Mouse (Mus musculus) heart, adult 2 months (tissue): ENCODE measurements around the gene Nudcd2. TPM values are rescaled to one million over a fixed set of nuclear protein-coding genes. Genes with fewer than 3 reads are reported as not detected.

Experiments
- DNase-seq, 2 experiments: peaks; one replicate each; pipeline ENCODE4 v3.0.0; 2021
- H3K27ac ChIP-seq: fragments of 200-600 bp; 2 replicates; pipeline ENCODE4 v1.8.1; 2022
- H3K27me3 ChIP-seq: fragments of 200-500 bp; 2 replicates; pipeline ENCODE4 v1.6.1; 2012; ENCODE audit warnings: mild to moderate bottlenecking, low read length, inconsistent platforms, mixed read lengths; ENCODE audit not compliant: control insufficient read depth, insufficient read depth
- H3K36me3 ChIP-seq: fragments of 200-500 bp; 2 replicates; pipeline ENCODE4 v1.6.1; 2012; ENCODE audit warnings: low read length, inconsistent platforms; ENCODE audit not compliant: control insufficient read depth, insufficient read depth
- H3K4me1 ChIP-seq: fragments of 200-500 bp; 2 replicates; pipeline ENCODE4 v1.6.1; 2011; ENCODE audit warnings: low read length; ENCODE audit not compliant: control insufficient read depth, insufficient read depth
- H3K4me3 ChIP-seq: fragments of 200-600 bp; 2 replicates; pipeline ENCODE4 v1.8.1; 2022
- H3K79me2 ChIP-seq: fragments of 200-500 bp; replicated peaks from 2 replicates; pipeline ENCODE4 v1.6.1; 2012; ENCODE audit warnings: mild to moderate bottlenecking, inconsistent platforms, low read length, moderate library complexity, mixed read lengths; ENCODE audit not compliant: control insufficient read depth, insufficient read depth
- H3K9ac ChIP-seq: fragments of 200-500 bp; 2 replicates; pipeline ENCODE4 v1.6.1; 2012; ENCODE audit warnings: low read depth, mild to moderate bottlenecking, control low read depth, inconsistent platforms, low read length, mixed read lengths
- CTCF ChIP-seq: fragments of 200-600 bp; IDR thresholded peaks from 2 replicates; pipeline ENCODE4 v1.8.1; 2022; ENCODE audit warnings: antibody characterized with exemption, mild to moderate bottlenecking, moderate library complexity
- EP300 ChIP-seq: fragments of 200-500 bp; IDR thresholded peaks from 2 replicates; pipeline ENCODE4 v1.6.1; 2011; ENCODE audit warnings: low read depth, low read length, control low read depth; ENCODE audit not compliant: insufficient read depth
- POLR2A ChIP-seq: fragments of 200-500 bp; IDR thresholded peaks from 2 replicates; pipeline ENCODE4 v1.6.1; 2011; ENCODE audit warnings: mild to moderate bottlenecking, low read depth, low read length, control low read depth; ENCODE audit not compliant: insufficient read depth
- WGBS: fragments of 180-500 bp; shearing (Covaris S2); methylation state at CpG from one replicate; pipeline ENCODE4 v1.1.7; 2018; 5-methylcytosine and 5-hydroxymethylcytosine counted together
- intact Hi-C: fragments of 180-260 bp; cut with DNase I; formaldehyde crosslinking; loops from one replicate; pipeline ENCODE4 v1.15.1; 2025
- long read RNA-seq: library from polyadenylated mRNA; stranded (forward); transcript quantifications from one replicate; pipeline ENCODE4 v2.0.0, GENCODE M21; 2021
- polyA plus RNA-seq: library from polyadenylated mRNA; depleted of rRNA; stranded (reverse); fragments of >200 nt; gene quantifications from 2 replicates; pipeline ENCODE4 v1.2.3, GENCODE M21; 2012; rRNA removed
- total RNA-seq, 2 experiments: library from RNA; stranded (reverse); gene quantifications; 2 replicates each; pipeline ENCODE4 v1.2.3; 2021

Gene Nudcd2
- total RNA-seq (10 to 100 TPM; 14.4 to 14.7 TPM), polyA plus RNA-seq (3.6 and 10.7 TPM in 2 replicates)
- long read RNA-seq, transcript Nudcd2-201 (4 exons, 1,577 nt): major isoform, 13 of 18 reads
- long read RNA-seq, partial matches to known transcripts: 0 of 18 reads
- long read RNA-seq, other reads (novel, unspliced or antisense): 1 of 18 reads

DNA sequence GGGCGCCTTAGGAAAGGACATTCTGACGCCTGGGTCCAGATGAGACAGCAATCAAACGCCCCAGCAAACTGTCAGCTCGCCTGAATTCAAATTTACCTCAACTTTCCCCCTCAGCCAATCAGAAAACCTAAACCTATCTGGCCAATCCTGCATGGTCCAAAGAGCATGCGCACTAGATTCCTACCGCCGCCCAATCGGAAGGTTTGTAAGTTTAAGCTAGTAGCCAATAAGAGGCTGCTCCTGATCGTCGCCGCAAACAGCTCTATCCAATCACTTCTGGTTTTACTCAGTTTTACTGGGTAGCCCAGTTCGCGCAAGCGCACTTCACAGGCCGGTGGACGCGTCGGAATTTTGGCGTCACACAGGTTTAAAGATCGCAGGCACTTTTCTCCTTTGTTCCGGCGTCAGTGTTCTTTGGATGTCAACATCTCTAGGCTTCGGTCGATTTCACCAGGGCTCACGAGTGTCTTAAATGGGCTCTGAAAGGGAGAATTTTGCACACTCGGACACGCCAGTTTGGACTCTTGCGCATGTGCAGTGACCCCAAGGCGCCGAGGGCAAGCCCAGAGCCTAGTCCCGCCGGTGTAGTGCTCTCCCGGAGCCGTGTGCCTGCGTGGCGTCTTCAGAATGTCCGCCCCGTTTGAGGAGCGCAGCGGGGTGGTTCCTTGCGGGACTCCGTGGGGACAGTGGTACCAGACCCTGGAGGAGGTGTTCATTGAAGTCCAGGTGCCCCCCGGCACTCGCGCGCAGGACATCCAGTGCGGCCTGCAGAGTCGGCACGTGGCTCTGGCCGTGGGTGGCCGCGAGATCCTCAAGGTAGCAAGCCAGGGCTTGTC, at the start of gene Nudcd2, which contains the start of gene Hmmr:
TSS of gene Nudcd2 (plus strand) at position 329 of the 836 bp plus-strand sequence.
TSS of gene Hmmr (minus strand) at position 84 of the 836 bp plus-strand sequence.
- Histone ChIP-seq H3K27me3 (no peaks in the 10 kb centered on the region), H3K4me3 (peak within 1 kb of the TSS; percentile 75), H3K9ac (peak within 1 kb of the TSS; percentile 88), H3K36me3 (peaks cover 2% of the 10 kb centered on the region), H3K4me1 (peaks cover 1% of the 10 kb centered on the region), H3K79me2 (peaks cover 3% of the 10 kb centered on the region), H3K27ac (peak within 1 kb of the TSS; percentile 81)
- peak; percentile 88 to 94 for DNase-seq
- under 1% methylated on average over 52 of the region's 52 CpGs for WGBS
- 0 out of 2 replicates have a peak, but pooled peaks have one; percentile 11 for TF ChIP-seq EP300
- peak; percentile 13; the same call in 1 of the 2 replicates for TF ChIP-seq CTCF
- peak; percentile 62 for TF ChIP-seq POLR2A
- intact Hi-C loops: loop anchor here (2.0 kb wide), 2 partner anchors 21 to 43 kb away; partner anchors contain the start of gene Ccng1

DNA sequence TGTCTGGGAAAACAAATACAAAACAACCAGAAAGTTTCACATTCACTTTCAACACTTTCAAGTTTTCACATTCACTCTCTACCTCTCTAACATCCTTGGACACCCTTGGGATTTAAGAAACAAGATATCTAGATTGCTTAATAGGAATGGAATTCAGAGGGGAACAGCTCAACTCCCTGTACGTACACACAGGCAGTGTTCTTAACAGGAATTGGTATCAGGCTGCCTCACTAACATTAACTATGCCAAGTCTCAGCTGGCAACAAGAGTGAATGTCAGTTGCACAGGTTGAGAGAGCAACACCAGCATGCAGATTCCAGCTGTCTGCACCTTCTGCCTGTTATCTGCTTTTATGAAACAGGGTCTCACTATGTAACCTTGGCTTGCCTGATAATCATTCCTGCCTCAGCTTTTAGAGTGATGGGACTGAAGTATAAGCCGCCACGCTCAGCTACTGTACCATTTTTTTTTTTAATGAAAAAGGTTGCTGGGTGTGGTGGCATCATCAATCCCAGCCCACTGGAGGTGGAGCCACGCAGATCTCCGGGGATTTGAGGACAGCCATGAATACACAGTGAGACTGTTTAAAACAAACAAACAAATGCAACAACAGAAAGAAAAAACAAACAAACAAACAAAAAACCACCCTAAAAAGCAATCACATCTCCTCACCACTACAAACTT, 42.9 kb upstream of the Nudcd2 start:
- Histone ChIP-seq H3K4me1 (peaks cover 14% of the 10 kb centered on the region), H3K79me2 (peaks cover 7% of the 10 kb centered on the region), H3K4me3 (peak overlapping the region; percentile 75), H3K9ac (0 out of 2 replicates have a peak overlapping the region, but pooled peaks have one; percentile 30), H3K27ac (peak overlapping the region; percentile 16), H3K27me3 (no peaks in the 10 kb centered on the region), H3K36me3 (peaks cover 35% of the 10 kb centered on the region)
- 17% methylated on average over 5 of the region's 5 CpGs for WGBS
- intact Hi-C loops: loop anchor here (2.0 kb wide), 1 partner anchor 44 kb away; no protein-coding TSS in a partner anchor
- peak in 1 of 2 experiments; percentile 23 for DNase-seq
- TF ChIP-seq EP300: 0 out of 2 replicates have a peak, but pooled peaks have one; percentile 20
- TF ChIP-seq POLR2A: no peak
- TF ChIP-seq CTCF: no peak

DNA sequence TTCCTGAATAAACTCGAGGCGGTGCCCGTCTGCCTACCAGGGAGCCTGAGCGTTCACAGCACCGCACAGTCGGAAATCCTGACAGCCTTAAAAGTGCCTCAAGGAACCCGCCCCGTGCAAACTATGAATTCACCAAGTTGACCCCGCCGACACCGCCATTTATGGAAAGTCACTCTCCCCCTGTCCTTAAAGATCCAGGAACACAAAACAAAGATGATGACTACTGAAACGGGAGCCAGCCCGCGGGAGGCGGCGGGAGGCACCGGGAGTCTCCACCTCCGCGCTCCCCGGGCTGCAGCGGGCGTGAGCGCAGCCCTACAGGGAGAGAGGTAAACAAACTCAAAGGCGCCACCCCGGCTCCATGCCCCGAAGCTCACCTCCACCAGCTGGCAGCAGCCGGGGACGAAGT, 41.4 kb upstream of the Nudcd2 start:
- TF ChIP-seq POLR2A: no peak
- no peak for TF ChIP-seq CTCF
- no peak for TF ChIP-seq EP300
- 0% methylated on average over 28 of the region's 28 CpGs for WGBS
- Histone ChIP-seq H3K9ac (peak overlapping the region; percentile 88), H3K79me2 (peaks cover 5% of the 10 kb centered on the region), H3K27me3 (no peaks in the 10 kb centered on the region), H3K36me3 (peaks cover 22% of the 10 kb centered on the region), H3K4me1 (peaks cover 14% of the 10 kb centered on the region), H3K4me3 (peak overlapping the region; percentile 75), H3K27ac (peak overlapping the region; percentile 96)
- intact Hi-C loops: loop anchor here (1.0 kb wide), 1 partner anchor 63 kb away; the partner anchor contains the start of gene Ccng1
- no peak for DNase-seq

DNA sequence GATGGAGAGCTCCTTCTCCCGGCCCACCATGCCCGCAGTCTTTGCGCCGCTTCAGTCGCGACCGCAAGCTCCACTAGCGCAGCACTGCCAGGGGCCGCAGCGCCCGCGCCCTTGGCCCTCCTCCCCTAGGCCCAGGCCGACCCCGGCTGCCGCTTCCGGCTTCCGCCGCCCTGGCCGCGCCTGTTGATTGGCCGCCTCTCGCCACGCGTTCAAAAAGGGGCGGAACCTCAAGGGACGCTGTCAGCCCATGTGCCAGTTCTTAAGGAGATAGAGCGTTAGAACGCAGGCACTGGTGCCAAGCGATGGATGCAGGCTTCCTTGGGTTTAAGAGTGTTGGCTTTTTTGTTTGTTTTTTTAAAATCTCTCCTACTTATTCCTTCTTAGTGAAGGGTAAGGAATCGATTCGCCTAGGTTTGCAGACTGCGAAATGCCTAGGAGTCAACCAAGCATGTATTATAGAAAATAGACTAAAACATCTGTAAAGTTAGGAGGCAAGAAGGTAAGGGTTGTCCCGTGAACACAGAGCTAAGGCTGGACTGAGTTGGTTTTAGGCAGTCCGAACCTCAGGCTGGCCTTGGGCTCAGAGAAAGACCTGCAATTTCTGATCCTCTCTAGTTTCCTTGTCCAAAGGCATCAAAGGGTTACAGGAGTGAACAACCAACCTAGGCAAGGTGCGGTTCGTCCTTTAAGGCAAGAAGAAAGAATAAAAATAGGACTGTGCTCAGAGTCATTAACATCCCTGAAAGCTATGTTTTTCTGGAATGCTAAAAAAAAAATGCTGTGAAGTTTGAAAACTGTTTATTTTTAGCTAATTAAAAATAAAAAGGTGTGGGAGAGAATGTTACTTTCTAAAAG, 40.7 kb upstream of the Nudcd2 start:
- Histone ChIP-seq H3K4me3 (peak overlapping the region; percentile 75), H3K27me3 (no peaks in the 10 kb centered on the region), H3K27ac (peak overlapping the region; percentile 96), H3K9ac (peak overlapping the region; percentile 88), H3K36me3 (peaks cover 20% of the 10 kb centered on the region), H3K79me2 (peaks cover 5% of the 10 kb centered on the region), H3K4me1 (peaks cover 11% of the 10 kb centered on the region)
- TF ChIP-seq EP300: no peak
- TF ChIP-seq POLR2A: peak; percentile 85
- TF ChIP-seq CTCF: peak; percentile 16
- intact Hi-C loops: loop anchor here (1.0 kb wide), 1 partner anchor 63 kb away; the partner anchor contains the start of gene Ccng1
- 1% methylated on average over 36 of the region's 36 CpGs for WGBS
- DNase-seq: peak; percentile 97

DNA sequence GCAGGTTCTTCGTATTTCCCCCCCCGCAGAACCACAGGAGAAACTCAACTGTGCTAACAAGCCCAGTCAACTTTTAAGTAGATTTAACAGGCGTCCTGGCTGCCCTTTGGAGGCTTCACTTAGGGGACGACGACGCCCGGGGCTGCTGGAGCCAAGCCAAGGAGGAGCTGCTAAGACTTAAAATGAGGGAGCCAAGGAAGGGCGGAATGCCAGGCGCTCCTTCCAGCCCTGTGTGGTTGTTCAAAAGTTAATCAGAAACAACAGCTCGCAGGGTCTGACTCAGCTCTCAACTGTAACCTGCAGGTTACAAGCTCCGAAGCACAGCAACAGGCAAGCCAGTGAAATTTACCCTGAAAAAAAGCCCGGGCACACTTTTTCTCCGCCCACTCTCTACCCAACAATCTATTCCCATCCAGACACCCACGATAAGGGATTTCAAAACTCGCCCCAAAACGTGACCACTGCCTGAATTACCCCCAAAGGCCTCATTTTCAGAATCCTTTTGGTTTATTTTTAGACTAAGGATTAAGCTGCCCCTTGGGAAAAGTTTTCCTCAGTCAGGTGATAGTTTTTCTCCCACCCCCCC, 40.0 kb upstream of the Nudcd2 start:
- Histone ChIP-seq H3K79me2 (peaks cover 5% of the 10 kb centered on the region), H3K27ac (peak overlapping the region; percentile 96), H3K4me1 (peaks cover 11% of the 10 kb centered on the region), H3K4me3 (peak overlapping the region; percentile 75), H3K36me3 (peaks cover 17% of the 10 kb centered on the region), H3K9ac (peak overlapping the region; percentile 72), H3K27me3 (no peaks in the 10 kb centered on the region)
- peak; percentile 70 to 71 for DNase-seq
- TF ChIP-seq CTCF: no peak
- TF ChIP-seq EP300: no peak
- TF ChIP-seq POLR2A: no peak
- intact Hi-C loops: no loop called here
- WGBS: under 1% methylated on average over 16 of the region's 16 CpGs
